Mouse (Mus musculus) lung, adult 2 months (tissue): ENCODE measurements around the gene Glo1.

Experiments
- CTCF ChIP-seq: fragments of 200-500 bp; IDR thresholded peaks from 2 replicates; pipeline ENCODE4 v1.5.1; 2011; ENCODE audit warnings: mild to moderate bottlenecking, low read length, control low read depth; ENCODE audit not compliant: insufficient read depth
- POLR2A ChIP-seq: fragments of 200-500 bp; IDR thresholded peaks from 2 replicates; pipeline ENCODE4 v1.6.1; 2011; ENCODE audit warnings: low read depth, mild to moderate bottlenecking, control low read depth, low read length, borderline replicate concordance; ENCODE audit errors: extremely low read depth

- TF ChIP-seq CTCF (no peak), POLR2A (no peak)
Measured at GRCm38 (mm10) chr17:30673023-30673422, 46.4 kb upstream of the Glo1 start.
